Mouse (Mus musculus): ENCODE data around the gene Maats1. TPM values are rescaled to one million over a fixed set of nuclear protein-coding genes. Genes with fewer than 3 reads are reported as not detected.

The Maats1 gene
- polyA plus RNA-seq, 2 experiments from 2014 or later: 0.24 TPM; not detected in 1

GRCm38 (mm10) chr16:38288851-38289250 is 53.1 kb downstream of the Maats1 start:
- ATAC-seq: no peak

- no peak for ATAC-seq
Observed at GRCm38 (mm10) chr16:38287762-38288161, 54.2 kb downstream of the Maats1 start.

DNA sequence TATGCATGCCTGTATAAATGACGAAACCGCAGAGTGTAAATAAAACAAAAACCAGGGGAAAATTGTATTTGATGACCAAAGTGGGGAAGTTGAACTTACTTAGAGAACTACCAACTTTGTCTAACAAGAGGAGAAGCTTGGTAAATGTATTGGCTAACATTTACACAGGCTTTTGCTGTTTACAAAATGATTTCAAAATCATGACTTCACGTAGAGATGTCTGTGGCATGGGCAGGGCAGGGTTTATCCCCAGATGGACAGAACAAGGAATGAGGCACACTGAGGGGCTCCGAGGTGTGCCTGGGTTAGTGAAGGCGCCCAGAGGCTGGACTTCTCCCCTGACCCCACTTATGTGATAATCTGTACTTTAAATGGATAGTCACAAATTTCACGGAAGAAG is 54.6 kb downstream of the Maats1 start:
- no peak for ATAC-seq

DNA sequence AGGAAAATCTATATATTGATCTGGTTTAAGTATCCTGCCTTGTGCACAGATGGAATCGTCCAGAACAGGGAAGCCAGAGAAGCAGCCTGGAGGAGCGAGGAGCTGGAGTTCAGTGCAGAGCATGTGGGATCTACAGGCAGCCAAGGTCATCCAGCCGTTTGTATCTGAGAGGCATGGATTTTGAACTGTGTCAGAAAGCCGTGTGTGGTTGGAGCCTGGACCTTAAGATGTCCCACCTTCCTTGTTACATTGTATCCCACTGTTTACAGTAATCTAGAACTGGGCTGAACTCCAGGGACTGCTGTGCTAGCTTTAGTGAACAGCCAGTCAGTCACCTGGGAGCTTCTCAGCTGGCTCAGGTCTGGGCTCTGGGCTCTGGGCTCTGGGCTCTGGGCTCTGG is 55.4 kb downstream of the Maats1 start:
- no peak for ATAC-seq

- no peak for ATAC-seq
Observed at GRCm38 (mm10) chr16:38285801-38286200, 56.1 kb downstream of the Maats1 start.

DNA sequence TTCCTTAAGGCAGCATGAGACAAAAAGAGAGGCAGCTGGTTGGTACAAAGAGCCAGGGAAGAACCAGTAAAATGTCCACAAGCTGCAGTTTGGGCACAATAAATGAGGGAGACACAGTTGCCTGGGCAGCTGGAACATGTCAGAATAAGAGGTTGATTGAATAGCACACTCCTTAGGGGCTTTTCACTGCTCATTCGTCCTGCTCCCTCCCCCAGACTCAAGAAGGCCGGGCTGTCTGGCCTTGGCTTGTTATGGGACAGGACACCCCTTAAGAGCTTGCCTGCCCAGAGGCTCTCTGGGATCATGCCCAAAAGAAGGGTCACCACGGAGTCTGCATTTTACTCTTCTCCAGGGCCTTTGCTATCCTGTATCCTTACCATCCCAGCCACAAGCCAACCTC is 58.6 kb downstream of the Maats1 start:
- no peak for ATAC-seq

- no peak for ATAC-seq
Observed at GRCm38 (mm10) chr16:38282559-38283160, 59.3 kb downstream of the Maats1 start.

DNA sequence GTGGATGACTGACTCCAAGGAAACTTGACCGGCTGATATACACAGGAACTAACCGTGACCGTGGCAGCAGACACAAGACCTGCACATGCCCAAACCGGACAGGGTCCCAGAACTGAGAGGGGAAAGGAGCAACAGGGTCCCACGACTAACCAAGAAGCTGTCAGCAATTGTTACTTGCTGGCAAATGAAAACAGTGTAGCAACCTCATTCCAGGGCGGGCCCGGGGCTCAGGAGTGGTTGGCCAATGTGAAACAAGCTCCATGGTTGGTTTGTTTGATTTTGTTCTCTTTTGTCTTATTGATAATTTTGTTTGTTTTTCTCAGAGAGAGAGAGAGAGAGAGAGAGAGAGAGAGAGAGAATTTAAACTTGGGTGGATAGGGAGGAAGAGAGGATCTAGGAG is 61.0 kb downstream of the Maats1 start:
- ATAC-seq: no peak

DNA sequence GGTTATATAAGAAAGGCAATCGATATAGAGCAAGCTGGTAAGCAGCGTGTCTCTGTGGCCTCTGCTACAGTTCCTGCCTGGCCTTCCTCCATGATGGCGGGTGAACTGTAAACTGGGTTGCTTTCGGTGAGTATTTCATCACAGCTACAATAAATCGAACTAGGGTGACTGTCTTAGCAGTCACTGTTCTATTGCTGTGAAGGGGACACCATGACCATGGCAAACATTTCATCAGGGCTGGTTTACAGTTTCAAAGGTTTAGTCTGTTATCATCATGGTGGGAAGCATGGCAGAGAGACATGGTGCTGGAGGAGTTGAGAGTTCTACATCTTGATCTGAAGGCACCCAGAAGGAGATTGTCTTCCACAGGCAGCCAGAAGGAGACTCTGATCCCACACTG is 62.1 kb downstream of the Maats1 start:
- no peak for ATAC-seq

GRCm38 (mm10) chr16:38274737-38275136 is 67.2 kb downstream of the Maats1 start:
- no peak for ATAC-seq

DNA sequence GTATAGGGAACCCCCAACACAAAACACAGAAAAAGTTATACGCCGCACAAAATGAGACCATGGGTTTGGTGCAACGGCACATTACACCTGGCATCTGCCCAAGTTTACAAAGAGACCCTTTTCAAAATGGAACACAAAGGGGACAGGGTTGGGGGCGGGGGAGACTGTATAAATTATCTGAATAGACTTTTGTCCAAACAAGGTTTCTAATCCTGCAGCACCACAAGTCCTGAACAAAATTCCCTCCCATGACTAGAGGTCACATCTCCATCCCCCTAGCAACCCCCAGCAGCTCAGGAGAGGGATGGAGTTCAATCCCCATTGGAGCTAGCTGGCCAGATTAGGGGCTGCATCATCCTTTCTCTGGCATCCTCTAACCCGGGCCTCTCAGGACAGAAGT is 69.5 kb downstream of the Maats1 start:
- ATAC-seq: no peak

DNA sequence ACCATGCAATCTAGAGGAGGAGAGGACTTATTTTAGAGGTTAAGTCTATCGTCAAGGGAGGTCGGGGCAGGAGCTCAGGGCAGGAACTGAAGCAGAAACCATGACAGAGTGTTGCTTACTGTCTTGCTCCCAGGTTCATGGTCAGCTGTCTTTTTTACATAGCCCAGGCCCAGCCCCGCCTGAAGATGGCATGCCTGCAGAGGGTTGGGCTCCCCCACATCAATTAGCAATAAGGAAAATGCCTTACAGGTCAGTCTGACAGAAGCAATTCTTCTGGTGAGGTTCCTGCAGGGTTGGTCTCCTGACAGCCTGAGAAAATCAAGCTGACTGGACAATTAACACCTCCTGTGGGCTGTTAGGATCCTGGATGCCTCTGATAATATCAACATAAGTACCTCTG is 70.3 kb downstream of the Maats1 start:
- no peak for ATAC-seq

DNA sequence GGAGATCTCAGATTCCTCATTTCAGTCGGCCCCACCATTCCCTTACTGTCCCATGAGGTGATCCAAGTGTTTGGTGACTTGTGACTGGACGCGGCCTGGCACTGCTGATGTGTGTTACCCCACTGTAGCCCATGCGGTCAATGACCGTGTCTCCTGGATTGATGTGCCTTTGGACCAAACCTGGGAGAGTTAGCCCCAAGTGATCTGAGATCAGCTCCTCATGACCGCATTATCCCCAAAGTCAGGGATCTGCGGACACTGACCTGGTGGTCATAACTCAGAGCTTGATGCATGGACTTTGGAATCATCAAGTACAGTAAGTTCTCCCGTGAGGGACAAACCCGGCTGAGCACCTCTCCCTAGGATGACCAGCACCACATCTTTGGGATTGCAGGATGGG is 86.0 kb downstream of the Maats1 start:
- ATAC-seq: no peak

- ATAC-seq: no peak
Observed at GRCm38 (mm10) chr16:38255107-38255506, 86.8 kb downstream of the Maats1 start.

GRCm38 (mm10) chr16:38254001-38254400 is 87.9 kb downstream of the Maats1 start:
- ATAC-seq: no peak

DNA sequence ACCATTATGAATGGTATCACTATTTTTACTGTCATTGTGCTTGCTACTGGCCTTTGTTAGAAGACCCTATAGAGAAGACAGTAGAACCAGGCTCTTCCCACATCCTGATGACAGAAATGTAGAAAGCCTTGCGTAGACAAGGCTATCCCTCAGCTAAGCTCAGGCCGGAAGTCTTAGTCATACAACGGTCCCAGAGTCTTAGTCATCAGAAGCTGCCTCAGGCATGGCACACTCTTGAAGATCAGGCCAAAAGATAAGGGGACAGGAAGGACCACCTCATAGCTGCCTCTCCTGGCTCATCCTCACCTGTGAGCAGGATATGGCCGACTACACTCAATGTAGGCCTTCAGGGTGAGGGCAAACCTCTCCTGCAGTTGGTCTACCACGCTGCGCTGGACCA is 91.5 kb downstream of the Maats1 start:
- ATAC-seq: no peak

GRCm38 (mm10) chr16:38248331-38248961 is 93.5 kb downstream of the Maats1 start:
- ATAC-seq: no peak

Other genes with a start within 250 kb of the Maats1 start
- gene Nr1i2, start 47.3 kb downstream of the Maats1 start, polyA plus RNA-seq (2017; shearing (Covaris generic)): not detected
- 100 to 1,000 TPM; 203 to 275 TPM for gene Cox17, start 4.8 kb upstream of the Maats1 start, polyA plus RNA-seq (2017; shearing (Covaris generic))
- gene Gm21987, start 4.9 kb upstream of the Maats1 start, polyA plus RNA-seq (2017; shearing (Covaris generic)): not detected
- gene Popdc2, start 20.1 kb upstream of the Maats1 start, polyA plus RNA-seq (2017; shearing (Covaris generic)): 1 to 10 TPM; 2.3 to 6.2 TPM
- under 1 TPM in 1 of 2 experiments, not detected in 1; 0.30 TPM for gene Pla1a, start 91.0 kb upstream of the Maats1 start, polyA plus RNA-seq (2017; shearing (Covaris generic))
- 10 to 100 TPM; 73.1 to 92.7 TPM for gene Adprh, start 110.6 kb upstream of the Maats1 start, polyA plus RNA-seq (2017; shearing (Covaris generic))
- gene Cd80, start 113.4 kb upstream of the Maats1 start, polyA plus RNA-seq (2017; shearing (Covaris generic)): 10 to 100 TPM in 1 of 2 experiments, 1 to 10 TPM in 1; 5.7 to 10.6 TPM
- 10 to 100 TPM; 12.0 to 18.2 TPM for gene Timmdc1, start 180.5 kb upstream of the Maats1 start, polyA plus RNA-seq (2017; shearing (Covaris generic))
- gene Poglut1, start 208.1 kb upstream of the Maats1 start, polyA plus RNA-seq (2017; shearing (Covaris generic)): 10 to 100 TPM; 32.1 to 38.5 TPM
- gene Tmem39a, start 216.6 kb upstream of the Maats1 start, polyA plus RNA-seq (2017; shearing (Covaris generic)): 10 to 100 TPM; 36.0 to 37.2 TPM